15 mouse cellular contexts compared by ENCODE assay signal in the genomic region with DNA sequence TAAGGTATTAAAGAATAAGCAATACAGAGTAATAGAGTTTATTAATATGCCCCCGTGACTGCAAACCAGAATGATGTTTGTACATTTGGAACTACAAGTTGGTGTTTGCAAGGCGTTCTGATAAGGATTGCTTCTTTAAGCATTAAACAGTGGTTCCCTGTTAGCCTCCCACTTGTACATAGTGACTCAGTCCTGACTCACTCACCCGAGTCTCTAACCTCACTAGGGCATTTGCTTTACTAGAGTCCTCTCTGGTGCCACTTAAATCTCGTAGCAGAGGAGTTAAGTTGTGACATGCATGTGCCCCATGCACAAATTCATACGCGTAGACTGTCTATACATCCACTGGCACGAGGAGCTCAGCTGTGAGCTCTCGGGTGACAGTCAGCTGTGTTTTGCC.
"Had no signal": no experiment of that assay in that cellular context is flagged by ENCODE, and none has a peak within 500 bp of the region (broad histone marks: within the 10 kb centered on the region; RNA-seq: fewer than 3 reads in every experiment).

No protein-coding gene starts in this region.

- H3K4me2 ChIP-seq: limb, embryonic 15.5 days; liver, embryonic 12.5 days; lung, embryonic 14.5 days; neural tube, embryonic 15.5 days had no signal

- H3K27me3 ChIP-seq: limb, embryonic 15.5 days; liver, embryonic 12.5 days; neural tube, embryonic 15.5 days had no signal

- H3K9ac ChIP-seq: limb, embryonic 15.5 days; liver, embryonic 12.5 days; lung, embryonic 14.5 days; neural tube, embryonic 15.5 days had no signal

- H3K27ac ChIP-seq: left cerebral cortex, adult 2 months; limb, embryonic 15.5 days; liver, embryonic 12.5 days; midbrain, embryonic 10.5 days; neural tube, embryonic 15.5 days had no signal

- H3K9me3 ChIP-seq: limb, embryonic 15.5 days; liver, embryonic 12.5 days; midbrain, embryonic 10.5 days; neural tube, embryonic 15.5 days had no signal

- ATAC-seq: liver, embryonic 12.5 days had no signal

- H3K4me1 ChIP-seq: limb, embryonic 15.5 days; liver, embryonic 12.5 days; midbrain, embryonic 10.5 days; neural tube, embryonic 15.5 days had no signal

- H3K4me3 ChIP-seq: left cerebral cortex, adult 2 months; limb, embryonic 15.5 days; liver, embryonic 12.5 days; midbrain, embryonic 10.5 days; myocyte; neural tube, embryonic 15.5 days had no signal

- DNase-seq: kidney, postnatal 10 days; lung, embryonic 14.5 days; lung, postnatal 10 days; lung, postnatal 4 days; midbrain, embryonic 14.5 days; right cerebral cortex, adult 18-20 months; right cerebral cortex, postnatal 25 days; thymus, adult 2 months; thymus, postnatal 36 days had no signal
